Mouse (Mus musculus): ENCODE data around the gene Gucy2f. TPM values are rescaled to one million over a fixed set of nuclear protein-coding genes. Genes with fewer than 3 reads are reported as not detected.
"Not testable (repeated sequence)": the region's sequence is repeated elsewhere in the genome, so short reads cannot be mapped to it uniquely, and the experiment has no call there.

The Gucy2f gene
- polyA plus RNA-seq (2012; rRNA removed), result not detected in 2 replicates

DNA sequence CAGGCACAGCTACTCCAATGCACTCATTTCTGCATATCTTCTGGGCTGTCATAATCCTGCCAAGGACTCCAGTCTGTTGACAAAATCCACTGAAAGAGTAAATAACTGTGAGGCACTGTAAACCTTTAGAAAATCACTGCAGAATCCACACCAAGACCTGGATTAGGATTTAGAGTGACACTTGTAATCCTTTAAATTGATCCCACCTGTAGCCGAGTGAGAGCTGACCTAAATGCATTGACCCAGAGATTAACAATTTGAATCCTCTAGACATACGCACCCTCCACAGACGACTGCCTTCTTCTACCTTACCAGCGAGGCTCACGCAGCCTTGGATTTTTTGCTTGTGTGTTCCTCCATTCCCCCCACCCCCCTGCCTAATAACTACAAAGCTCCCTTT lies at the start of gene Gucy2f:
Gene Gucy2f, minus strand, starts transcription at position 101 of the 400 bp plus-strand sequence.
- DNase-seq (ENCODE audit: low read depth, low spot score), result no peak
- WGBS, result 54% methylated on average over 5 of the region's 5 CpGs

DNA sequence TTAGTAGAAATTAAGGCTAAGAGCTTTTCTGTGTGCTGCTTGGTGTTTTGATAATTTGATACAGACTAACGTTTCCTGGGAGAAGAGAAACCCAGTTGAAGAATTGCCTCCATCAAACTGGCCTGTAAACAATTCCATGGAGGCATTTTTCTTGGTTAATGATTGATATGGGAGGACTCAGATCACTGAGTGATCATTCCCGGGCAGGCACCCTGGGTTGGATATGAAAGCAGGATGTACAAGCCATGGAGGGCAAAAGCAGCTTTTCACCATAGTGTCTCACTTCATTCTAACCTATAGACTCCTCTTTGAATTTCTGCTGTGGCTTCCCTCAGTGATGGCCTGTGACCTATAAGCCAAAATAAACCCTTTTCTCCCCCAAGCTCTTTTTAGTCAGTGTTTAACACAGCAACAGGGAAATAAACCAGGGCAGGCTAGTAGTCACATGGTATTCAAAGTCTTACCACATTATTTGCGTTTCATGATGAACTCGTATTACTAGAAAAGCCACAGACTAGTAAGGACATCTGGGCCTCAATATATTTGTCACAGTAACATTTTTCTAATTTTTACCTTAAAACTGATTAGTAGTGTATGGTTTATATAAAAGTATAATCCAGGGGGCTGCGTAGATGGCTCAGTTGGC lies 49.1 kb upstream of the Gucy2f start:
- WGBS, result 46% methylated on average over 5 of the region's 5 CpGs
- DNase-seq (ENCODE audit: low read depth, low spot score), result no peak

DNA sequence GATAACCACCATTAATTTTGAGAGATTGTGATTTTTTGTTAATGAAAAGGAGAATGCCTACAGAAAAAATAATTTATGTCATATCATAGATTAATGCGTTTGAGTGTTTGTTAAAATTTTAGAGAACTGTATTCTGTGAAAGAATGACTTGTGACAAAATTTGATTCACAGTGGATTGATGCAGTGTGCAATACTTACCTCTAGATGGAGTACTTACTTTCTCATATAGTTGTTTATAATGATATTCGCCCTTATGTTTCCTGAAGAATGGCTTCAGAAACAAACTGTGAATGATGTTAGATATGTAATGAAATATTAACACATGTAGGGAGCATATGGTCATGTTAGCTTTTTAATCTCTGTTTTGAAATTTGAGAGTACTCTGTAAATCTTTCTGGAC lies 40.4 kb upstream of the Gucy2f start:
- no peak for DNase-seq (ENCODE audit: low read depth, low spot score)
- 39% methylated on average over 2 of the region's 2 CpGs for WGBS

DNA sequence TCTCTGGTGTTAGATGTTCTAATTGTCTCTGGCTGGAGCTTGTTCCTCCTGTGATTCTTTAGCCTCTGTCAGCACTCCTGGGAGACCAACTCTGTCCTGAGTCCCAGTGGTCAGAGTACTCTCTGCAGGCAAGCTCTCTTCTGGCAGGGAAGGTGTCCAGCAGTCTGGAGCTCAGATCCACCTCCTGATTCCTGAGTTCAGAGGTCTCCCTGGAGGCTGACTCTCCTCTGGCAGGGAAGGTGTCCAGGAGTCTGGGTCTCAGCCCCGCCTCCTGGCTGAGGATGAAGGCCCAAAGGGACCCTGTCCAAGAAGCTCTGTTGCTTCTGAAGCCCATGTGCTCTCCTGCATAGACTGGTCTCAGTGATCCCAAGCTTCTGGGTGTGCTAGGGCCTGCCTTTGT lies 39.4 kb upstream of the Gucy2f start:
- WGBS, result 89% methylated on average over 1 of the region's 1 CpGs
- not testable (repeated sequence) for DNase-seq (ENCODE audit: low read depth, low spot score)

DNA sequence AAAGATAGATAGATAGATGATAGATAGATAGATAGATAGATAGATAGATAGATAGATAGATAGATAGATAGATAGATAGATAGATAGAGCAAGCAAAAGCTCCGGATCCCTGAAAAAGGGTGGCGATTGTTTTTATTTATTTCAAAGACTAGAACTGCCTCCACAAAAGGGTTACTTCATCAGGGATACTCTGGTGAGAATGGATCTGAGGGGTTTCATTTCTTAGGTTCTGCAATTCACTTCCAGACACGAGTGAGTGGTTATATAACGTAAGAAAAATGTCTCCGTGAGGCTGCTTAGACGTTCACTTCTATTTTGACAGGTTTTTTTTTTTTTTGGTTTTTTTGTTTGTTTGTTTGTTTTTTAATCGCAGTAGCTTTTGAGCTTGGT lies 32.0 kb upstream of the Gucy2f start:
- DNase-seq (ENCODE audit: low read depth, low spot score), result no peak
- WGBS, result 27% methylated on average over 7 of the region's 7 CpGs

DNA sequence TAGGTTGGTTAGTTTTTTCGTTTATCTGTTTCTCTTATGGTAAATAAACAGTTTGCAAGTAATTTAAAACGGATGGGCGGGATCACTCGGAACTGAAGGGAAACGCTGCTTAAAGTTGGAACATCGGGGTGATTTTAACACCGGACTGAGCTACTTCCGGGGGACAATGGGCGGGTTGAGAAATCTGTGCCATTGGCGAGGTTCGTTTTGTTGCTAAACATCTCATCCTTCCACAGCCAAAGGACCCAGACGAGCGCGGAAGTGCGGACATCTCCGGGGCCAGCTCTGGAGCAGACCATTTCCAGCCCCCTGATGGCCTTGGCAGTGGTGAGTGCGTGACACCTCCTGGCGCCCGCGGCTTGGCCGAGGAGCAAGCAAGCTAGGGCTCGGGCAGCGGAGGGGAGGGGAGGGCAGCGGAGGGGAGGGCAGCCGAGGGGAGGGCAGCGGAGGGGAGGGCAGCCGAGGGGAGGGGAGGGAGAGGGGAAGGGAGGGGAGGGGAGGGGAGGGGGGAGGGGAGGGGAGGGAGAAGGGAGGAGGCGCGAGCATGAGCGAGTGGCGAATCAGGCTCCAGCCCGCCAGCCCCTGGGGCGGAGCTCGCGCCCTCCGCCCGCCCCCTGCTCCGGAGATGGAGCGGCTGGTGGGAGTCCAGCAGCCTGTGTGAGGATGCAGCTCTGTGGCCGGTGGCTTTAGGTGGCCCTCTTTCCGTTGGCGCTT lies 31.5 kb upstream of the Gucy2f start:
- DNase-seq (ENCODE audit: low read depth, low spot score), result peak; percentile 21
- 20% methylated on average over 32 of the region's 42 CpGs for WGBS

DNA sequence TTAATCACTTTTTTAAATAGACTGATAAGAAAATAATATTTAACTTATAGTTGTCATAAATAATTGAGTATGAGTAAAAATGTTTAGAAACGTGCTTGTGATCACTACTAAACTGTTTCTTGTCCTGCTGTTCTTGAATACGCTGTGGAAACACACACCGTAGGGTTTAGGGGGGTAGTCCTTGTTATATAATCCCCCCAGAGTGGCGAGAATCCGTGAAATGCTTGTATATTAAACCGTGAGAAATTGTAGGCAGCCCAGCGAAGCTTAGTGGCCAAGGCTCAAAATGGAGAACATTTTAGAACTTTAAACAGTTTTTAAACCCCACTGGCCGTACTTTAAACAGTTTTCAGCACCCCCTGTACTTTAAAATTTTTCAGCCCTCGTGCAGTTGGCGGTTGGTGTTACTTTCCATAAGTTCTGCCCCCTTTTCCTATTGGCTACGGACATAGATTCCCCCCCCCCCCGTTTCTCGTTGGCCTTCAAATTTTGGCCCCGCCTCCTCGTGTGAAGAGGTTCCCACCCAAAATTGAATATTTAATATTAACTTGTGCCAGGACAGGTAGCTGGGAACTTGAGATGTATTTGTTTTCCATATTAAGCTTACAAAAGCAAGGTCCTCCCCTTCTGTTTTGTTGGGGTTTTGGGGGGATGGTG lies 30.8 kb upstream of the Gucy2f start:
- 17% methylated on average over 15 of the region's 15 CpGs for WGBS
- DNase-seq (ENCODE audit: low read depth, low spot score), result peak; percentile 22

DNA sequence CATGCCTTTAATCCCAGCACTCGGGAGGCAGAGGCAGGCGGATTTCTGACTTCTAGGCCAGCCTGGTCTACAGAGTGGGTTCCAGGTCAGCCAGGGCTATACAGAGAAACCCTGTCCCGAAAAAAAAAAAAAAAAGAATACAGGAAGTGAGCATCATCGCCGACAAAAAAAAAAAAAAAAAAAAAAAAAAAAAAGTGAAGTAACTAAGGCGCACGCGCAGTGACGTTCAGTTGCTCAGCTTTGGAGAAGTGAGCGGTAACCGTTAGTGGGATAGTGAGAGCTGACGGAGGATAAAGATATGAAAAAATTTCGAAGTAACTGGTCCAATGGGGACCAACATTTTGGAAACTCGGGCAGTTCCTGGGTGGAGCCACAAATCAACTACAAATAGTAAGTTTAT lies 29.8 kb upstream of the Gucy2f start, which contains the start of gene Nxt2:
Gene Nxt2, plus strand, starts transcription at position 229 of the 400 bp plus-strand sequence.
- 90% methylated on average over 14 of the region's 14 CpGs for WGBS
- DNase-seq (ENCODE audit: low read depth, low spot score), result no peak

DNA sequence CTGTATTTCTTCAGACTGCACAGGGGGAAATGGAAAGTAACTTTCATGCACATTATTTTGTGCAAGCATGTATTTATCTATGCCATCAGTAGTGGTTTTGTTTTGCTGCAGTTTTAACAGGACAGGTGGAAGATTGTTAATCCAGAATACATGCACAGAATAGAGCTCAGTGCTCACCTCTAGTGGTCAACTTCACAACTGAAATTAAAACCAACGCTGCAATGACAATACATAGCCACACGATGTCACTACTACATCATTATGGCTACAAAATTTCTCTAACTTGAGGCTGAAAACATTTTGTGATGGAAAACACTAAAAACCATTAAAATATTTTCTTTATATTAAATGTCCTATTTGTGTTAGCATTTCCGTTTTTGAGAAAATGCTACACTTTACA lies 3.6 kb upstream of the Gucy2f start:
- peak; percentile 6 for DNase-seq (ENCODE audit: low read depth, low spot score)
- 5% methylated on average over 3 of the region's 3 CpGs for WGBS

DNA sequence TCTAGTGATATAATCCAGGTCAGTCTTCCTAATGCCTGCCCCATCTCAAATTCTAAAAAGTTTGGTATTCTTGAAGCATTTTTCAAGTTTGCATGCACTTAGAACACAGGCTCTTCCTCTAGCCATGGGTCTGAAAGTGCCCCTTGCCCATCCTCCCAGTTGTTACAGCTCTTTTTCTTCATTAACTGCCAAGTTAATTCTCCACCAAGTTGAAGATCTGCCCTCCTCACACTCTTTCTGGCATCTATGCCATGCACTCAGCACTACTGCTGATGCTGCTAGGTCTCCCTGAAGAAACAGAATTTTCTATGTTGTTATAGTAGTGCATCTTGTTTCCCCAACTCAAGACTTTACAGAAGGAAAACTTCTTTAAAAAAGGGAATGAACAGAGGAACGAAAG lies 1.2 kb downstream of the Gucy2f start:
- no peak for DNase-seq (ENCODE audit: low read depth, low spot score)
- WGBS, result 53% methylated on average over 1 of the region's 1 CpGs

DNA sequence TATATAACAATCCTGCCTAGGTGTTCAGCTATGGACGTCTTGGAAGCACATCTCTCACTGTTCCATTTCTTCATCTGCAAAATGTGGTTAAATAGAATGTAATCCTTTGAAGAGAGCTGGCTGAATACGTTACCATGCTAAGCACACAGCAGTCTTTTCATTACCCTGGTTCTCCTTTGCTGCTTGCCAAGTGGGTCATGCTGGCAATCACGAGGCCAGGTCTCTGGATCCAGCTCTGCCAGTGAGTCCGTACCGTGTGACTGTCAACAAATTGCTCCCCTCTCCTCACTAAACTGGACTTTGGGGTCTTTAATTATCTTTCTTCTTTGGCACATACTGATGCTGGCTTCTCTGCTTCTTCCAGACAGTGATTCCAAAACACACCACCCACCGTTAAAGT lies 2.3 kb downstream of the Gucy2f start:
- no peak for DNase-seq (ENCODE audit: low read depth, low spot score)
- 65% methylated on average over 6 of the region's 6 CpGs for WGBS

DNA sequence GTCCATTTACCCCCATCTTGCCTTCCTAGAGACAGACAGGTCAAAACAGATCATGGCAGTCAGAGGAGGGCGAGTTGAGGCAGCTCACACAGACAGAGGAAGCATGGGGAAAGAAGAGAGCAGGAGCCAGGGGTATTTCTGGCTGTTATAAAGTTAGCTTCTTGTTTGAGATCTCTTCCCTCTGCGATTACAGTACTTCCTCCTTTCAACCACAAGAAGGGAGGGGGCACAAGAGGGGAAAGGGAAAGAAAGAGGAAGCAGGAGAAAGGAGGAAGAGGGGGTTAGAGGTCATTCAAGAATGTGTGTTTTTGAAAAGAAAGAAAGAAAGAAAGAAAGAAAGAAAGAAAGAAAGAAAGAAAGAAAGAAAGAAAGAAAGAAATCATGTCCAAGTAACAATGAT lies 6.4 kb downstream of the Gucy2f start:
- 64% methylated on average over 2 of the region's 2 CpGs for WGBS

DNA sequence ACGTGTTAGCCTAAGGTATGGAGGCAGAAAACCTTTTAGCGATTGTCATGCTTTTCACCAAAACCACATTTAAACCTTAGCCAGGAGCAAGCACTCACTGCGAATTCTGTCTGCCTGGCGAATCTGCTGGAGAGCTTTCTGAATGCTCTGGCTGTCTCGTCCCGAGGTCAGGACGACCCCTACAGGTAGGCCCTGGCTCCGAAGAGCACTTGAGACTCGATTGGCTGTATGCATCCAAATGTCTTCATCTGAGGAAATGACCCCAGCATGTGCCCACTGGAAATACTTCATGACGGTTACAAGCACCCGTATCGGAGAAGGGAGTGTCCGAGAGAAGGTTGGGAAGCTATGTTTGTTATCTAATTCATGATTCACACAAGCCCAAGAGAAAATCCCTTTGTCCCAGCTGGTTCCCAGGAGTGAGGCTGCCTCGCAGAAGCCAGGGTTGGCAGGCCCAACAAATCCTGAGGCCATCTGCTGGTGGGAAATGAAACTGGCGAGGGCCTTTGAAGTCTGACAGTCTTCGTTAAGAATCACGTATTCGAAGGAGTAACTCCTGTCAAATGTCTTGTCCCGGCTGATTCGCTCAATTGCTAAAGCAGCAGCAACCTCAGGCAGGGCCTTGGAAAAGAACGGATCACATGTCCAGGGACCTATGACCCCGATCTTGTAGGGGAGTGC lies 7.6 kb downstream of the Gucy2f start:
- 33% methylated on average over 22 of the region's 22 CpGs for WGBS

More for the DNA sequence above, 6.4 kb downstream of the Gucy2f start:
- no peak for DNase-seq (ENCODE audit: low read depth, low spot score)

DNA sequence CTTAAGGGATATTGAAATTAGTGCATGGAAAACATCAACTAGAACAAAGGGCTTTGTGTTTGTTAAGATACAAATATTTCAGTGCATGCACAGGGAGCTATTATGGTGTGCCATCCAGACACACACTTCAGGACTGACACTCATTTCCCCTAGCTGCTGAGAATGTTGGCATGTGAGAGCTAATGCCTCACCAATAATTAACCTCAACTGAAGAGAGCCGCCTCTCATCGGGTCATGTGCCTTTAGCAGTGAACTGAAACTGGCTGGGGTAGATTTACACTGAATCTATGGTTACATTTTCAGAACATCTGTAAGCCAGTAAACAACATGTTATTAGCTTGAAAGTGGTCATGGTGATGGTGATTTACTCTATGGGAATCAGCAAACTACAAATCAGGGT lies 14.7 kb downstream of the Gucy2f start:
- WGBS, result 52% methylated on average over 2 of the region's 2 CpGs
- no peak for DNase-seq (ENCODE audit: low read depth, low spot score)

More for the DNA sequence above, 7.6 kb downstream of the Gucy2f start:
- no peak for DNase-seq (ENCODE audit: low read depth, low spot score)

DNA sequence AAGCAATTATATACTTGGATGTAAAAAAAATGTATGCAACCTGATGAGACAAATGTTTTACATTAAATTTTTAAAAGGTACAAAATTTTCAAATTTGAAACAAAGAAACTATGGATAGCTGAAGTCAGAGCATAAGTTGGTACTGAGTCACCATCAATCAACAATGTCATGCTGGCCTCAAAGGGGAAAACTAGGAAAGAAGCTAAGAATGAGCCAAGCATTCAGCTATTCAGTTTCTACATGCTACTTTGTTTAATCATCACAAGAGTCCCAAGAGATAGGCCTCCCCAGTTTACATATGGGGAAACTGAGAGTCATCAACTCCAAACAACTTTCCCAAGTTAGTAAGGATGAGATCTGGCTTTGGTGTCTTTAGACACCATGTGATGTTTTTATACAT lies 19.8 kb downstream of the Gucy2f start:
- DNase-seq (ENCODE audit: low read depth, low spot score), result no peak

DNA sequence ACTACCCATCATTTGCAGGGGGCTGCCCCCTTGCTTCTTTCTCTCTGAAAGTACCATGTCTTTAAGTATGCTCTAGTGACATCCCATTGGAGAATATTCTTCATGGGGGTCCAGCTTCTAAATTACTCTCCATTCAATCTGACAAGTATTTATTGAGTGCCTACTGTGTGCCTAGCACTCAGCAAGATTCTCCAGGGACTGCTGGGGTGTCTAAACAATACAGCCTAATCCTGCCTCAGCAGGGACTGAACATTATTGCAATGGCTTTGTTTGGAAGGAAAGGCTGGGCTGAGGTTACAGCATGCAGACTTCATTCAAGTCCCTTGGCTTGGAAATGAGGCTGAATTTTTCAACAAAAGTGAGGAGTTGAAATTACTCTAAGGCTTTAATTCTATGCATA lies 81.0 kb downstream of the Gucy2f start:
- no peak for DNase-seq (ENCODE audit: low read depth, low spot score)

DNA sequence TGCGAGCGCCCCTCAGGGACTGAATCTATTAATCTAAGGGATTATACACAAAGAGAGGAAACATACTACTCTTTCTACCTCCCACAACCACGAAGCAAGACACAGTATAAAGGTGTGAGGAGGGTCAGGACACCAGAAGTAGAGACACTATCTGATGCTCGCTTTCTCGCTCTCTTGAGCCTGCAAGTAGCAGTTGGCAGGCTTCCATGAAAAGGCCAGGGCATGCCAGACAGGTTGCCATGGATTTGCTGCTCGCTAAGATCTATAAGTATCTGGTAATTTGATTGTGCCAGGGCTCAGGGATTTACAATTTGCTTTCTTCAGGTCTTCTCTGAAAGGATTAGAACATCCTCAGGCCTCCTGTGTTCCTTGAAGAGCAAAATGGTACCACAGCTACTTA lies 85.5 kb downstream of the Gucy2f start:
- WGBS, result 75% methylated on average over 6 of the region's 6 CpGs
- DNase-seq (ENCODE audit: low read depth, low spot score), result no peak

DNA sequence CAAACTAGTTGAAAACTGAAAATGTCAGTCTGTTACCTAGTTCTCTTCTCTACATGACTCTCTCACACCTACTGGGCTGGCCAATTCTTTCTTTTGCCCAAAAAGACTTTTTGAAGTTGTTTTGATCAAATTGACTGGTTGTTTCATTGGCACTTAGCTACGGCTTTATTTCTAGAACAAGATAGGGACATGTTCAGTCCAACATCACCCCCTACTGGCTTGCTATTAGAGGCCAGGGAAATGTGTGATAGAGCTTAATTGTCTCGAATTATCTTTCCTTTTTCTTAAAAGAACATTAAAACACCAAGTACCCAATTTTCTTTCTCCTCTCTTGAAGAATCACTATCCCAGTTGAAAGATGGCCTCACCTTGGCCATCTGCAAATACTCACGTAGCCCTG lies 99.8 kb downstream of the Gucy2f start:
- WGBS, result 37% methylated on average over 3 of the region's 3 CpGs
- DNase-seq (ENCODE audit: low read depth, low spot score), result no peak

DNA sequence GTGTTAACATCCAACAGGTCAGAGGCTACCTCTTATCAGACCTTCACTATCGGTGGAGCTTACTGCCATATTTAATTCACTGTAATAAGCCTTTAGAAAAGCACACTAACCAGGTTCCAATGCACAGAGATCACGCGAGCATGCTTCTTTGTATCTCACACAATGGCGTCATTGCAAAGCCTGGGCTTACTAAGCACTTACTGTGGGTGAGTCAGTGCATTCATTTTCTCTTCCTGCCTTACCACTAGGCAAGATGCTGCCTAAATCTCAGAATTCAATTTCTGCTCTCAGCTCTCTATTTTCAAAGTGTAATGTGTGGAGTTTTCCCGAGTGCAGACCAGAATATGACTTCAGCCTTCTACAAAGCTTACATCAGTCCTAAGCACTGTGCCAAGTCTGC lies 101.2 kb downstream of the Gucy2f start:
- no peak for DNase-seq (ENCODE audit: low read depth, low spot score)
- 84% methylated on average over 5 of the region's 5 CpGs for WGBS

DNA sequence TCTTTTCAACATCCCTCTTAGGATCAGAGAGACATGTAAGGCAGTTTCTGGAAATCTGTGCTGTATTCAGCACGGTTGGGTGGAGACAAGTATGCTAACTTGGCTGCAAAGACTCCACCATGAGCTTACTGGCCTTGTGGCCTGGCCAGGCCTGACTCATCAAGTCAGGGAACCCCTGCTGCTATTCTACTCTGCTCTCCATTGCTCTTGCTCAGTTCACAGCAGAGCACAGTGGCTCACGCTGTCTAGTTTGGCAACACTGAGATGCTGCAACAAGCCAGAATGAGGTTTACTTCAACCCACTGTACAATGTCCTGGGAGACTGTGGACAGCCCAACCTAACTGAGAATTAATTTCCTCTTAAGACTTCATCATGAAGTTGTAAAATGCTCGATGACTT lies 134.1 kb downstream of the Gucy2f start:
- WGBS, result 48% methylated on average over 3 of the region's 3 CpGs
- DNase-seq (ENCODE audit: low read depth, low spot score), result no peak

Data from large intestine, adult 2 months (tissue).